Mouse (Mus musculus): ENCODE results near the gene Slc25a44.
"Not testable (repeated sequence)": the region's sequence is repeated elsewhere in the genome, so short reads cannot be mapped to it uniquely, and the experiment has no call there.

DNA sequence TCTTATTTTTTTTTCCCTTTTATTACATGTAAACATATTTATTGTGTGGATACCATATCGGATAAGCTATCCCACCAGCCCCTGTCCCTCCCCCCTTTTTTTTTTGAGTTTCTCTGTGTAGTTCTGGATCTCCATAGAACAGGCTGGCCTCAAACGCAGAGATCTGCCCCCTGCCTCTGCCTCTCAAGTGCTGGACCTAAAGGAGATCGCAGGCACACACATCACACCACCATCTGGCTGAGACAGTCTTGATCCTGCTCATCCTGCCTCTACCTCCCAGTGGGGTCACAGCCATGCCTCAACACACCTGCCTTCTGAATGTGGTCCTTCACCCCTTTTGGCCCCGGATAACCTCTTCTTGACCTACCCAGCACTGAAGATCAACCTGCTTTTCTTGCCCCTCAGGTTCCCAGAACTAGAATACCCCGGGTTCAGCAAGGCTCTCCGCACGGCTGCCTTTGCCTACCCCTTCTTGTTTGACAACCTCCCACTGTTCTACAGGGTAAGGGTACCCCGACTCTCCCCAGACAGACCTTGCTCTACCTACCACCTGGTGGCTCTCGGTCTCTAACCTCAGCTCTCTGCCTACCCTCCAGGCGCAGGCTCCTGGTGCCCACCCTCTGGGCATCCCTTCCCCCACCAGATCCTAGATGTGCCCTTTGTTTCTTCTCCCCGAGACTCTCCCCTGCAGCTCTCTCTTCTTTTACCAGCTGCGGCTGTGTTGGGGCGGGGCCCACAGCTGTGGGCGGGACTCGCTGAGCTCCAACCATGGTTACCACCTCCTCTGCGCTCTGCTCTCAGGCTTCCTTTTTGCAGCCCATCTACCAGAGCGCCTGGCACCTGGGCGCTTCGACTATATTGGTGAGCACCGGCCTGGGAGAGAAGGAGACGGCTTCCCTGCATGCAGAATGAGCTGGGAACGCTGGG is 43.3 kb downstream of the Slc25a44 start:
- TF ChIP-seq CTCF (IDR thresholded peaks at IDR 0.05; ENCODE audit: low read depth, low read length); GATA1 (IDR thresholded peaks at IDR 0.05; ENCODE audit: borderline replicate concordance, low read length); GATA2 (IDR thresholded peaks at IDR 0.05; ENCODE audit: borderline replicate concordance, low read depth, low read length); TAL1 (conservative IDR thresholded peaks at IDR 0.05; ENCODE audit: low read depth, low read length): not testable (repeated sequence)
